Mouse (Mus musculus) neural tube, embryonic 14.5 days (tissue): ENCODE measurements around the gene Akap3. TPM values are rescaled to one million over a fixed set of nuclear protein-coding genes. Genes with fewer than 3 reads are reported as not detected.

ENCODE experiments used
- ATAC-seq: fragments of 200-750 bp; cut with Nextera tagmentation; 2 replicates; pipeline ENCODE4 v1.8.0; 2017; ENCODE audit warnings: low read depth, mild to moderate bottlenecking, moderate TSS enrichment, moderate library complexity
- H3K27ac ChIP-seq: fragments of 300-500 bp; sonication (generic); 2 replicates; pipeline ENCODE4 v1.5.1; 2014; ENCODE audit warnings: low read depth, mild to moderate bottlenecking, control low read depth, low read length, moderate library complexity, mixed read lengths
- H3K27me3 ChIP-seq: fragments of 300-500 bp; sonication (generic); 2 replicates; pipeline ENCODE4 v1.6.1; 2014; ENCODE audit warnings: low read length; ENCODE audit not compliant: control insufficient read depth, insufficient read depth
- H3K36me3 ChIP-seq: fragments of 300-500 bp; sonication (generic); 2 replicates; pipeline ENCODE4 v1.6.1; 2014; ENCODE audit warnings: low read length, mixed read lengths; ENCODE audit not compliant: control insufficient read depth, insufficient read depth
- H3K4me1 ChIP-seq: fragments of 300-500 bp; sonication (generic); 2 replicates; pipeline ENCODE4 v1.6.1; 2014; ENCODE audit warnings: low read length; ENCODE audit not compliant: control insufficient read depth, insufficient read depth
- H3K4me2 ChIP-seq: fragments of 300-500 bp; sonication (generic); 2 replicates; pipeline ENCODE4 v1.6.1; 2014; ENCODE audit warnings: mild to moderate bottlenecking, low read depth, low read length, control low read depth
- H3K4me3 ChIP-seq: fragments of 300-500 bp; sonication (generic); 2 replicates; pipeline ENCODE4 v1.5.1; 2014; ENCODE audit warnings: low read depth, low read length, control low read depth, mixed read lengths
- H3K9ac ChIP-seq: fragments of 300-500 bp; sonication (generic); replicated peaks from 2 replicates; pipeline ENCODE4 v1.6.1; 2014; ENCODE audit warnings: low read depth, mild to moderate bottlenecking, control low read depth, low read length, mixed read lengths
- H3K9me3 ChIP-seq: fragments of 300-500 bp; sonication (generic); 2 replicates; pipeline ENCODE4 v1.6.1; 2016; ENCODE audit warnings: low read length; ENCODE audit not compliant: control insufficient read depth
- WGBS: fragments of 180-500 bp; shearing (Covaris S2); extraction: QIAGEN DNeasy Blood & Tissue Kit; methylation state at CpG from one replicate; pipeline ENCODE4 v1.1.7; 2014; 5-methylcytosine and 5-hydroxymethylcytosine counted together
- polyA plus RNA-seq: library from polyadenylated mRNA; unstranded; fragments of >200 nt; fragmentation: Nextera tagmentation; extraction: Ambion mirVana; gene quantifications from 2 replicates; pipeline ENCODE4 v1.2.1, GENCODE M21; 2014

The Akap3 gene
- polyA plus RNA-seq, 1 experiment from 2014 or later = 0.27 TPM

DNA sequence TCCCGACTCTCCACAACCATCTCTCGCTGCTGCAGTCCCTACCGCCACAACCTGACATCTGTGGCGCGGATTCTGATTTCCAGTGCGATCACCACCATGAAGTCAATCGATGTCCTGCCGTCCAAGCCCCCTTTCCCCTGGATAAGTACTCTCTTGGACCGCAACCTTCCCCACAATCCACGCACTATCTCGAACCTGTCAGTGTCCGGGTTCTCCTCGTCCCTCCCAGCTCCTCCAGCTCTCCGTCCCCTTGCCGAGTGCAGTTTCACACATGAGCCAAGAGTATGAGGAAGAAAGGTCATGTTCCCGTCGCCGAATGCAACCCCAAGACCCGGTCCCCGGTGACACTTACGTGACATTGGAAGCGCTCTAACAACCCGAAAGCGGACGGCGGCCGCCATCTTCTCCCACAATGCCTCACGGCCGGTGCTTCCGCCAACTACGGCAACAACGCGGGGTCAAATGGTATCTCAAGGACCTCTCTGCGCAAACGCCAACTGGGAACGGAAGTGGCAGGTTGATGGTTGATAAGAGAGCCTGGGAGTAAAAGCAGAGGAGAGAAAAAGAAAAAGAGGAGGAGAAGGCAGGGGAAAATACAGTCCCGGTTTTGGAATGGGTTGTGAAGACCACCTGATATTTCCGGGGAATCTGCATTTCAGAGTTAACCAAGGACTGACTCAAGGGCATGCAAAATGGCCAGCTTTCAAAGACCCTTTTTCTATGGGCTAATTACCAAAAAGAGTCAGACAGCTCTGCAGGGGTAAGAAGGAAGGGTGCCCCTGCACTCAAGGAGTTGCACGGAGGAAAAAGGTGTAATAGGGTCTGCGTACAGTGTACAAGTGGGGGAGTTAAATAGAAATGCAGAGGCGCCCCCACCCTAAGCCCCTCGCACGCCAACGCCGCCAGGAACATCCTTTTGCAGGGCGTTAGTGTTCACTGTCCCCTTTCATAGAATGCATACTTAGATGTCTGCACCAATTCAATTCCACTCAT is 3.9 kb upstream of the Akap3 start, which contains the start of gene Ndufa9:
Gene Ndufa9, minus strand, starts transcription at position 425 of the 993 bp plus-strand sequence.
- Histone ChIP-seq H3K4me2 (peak within 1 kb of the TSS; percentile 79), H3K27ac (peak within 1 kb of the TSS; percentile 60), H3K4me1 (peaks cover 10% of the 10 kb centered on the region), H3K4me3 (peak within 1 kb of the TSS; percentile 83), H3K9me3 (no peaks in the 10 kb centered on the region), H3K36me3 (peaks cover 4% of the 10 kb centered on the region; the same call in 1 of the 2 replicates), H3K9ac (peak within 1 kb of the TSS; percentile 81), H3K27me3 (no peaks in the 10 kb centered on the region)
- WGBS = 6% methylated on average over 46 of the region's 46 CpGs
- ATAC-seq = peak; percentile 92

DNA sequence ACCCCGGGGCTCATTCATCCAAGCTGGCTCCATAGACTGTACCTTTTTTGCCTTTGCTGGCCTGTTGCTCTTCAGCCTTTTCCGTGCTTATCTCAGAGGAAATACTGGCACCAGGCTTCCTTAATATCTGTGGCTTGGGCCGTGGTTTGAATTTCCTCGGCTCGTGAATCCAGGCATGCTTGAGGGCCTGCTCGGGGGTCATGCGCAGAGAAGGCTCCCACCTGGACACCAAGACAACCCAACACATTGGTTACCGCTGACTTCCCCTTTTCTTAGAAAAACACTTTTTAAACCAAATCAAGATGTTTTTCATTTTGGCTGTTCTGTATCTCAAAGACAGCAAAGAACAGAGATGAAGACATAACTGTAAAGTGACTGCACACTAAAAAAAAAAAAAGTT is 24.2 kb downstream of the Akap3 start:
- H3K9ac ChIP-seq = no peak overlapping the region
- no peak overlapping the region for H3K4me3 ChIP-seq
- no peaks in the 10 kb centered on the region for H3K36me3 ChIP-seq

DNA sequence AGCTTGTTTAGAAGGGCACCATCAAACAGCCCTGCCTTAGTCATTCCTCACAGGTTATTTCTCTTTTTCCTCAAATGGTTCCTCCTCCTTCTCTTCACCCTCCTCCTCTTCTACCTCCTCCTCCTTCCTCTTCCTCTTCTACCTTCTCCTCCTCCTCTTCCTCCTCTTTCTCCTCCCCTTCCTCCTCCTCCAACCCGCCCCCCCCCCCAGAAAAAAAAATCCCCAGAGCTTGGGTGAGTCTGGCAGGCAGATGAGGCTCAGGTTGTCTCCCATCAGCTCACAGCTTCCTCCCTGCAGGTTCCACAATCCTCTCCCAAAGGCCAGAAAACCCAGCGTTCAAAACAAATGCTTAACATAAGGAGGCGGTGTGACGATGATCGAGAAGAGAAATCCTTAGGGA is 54.5 kb downstream of the Akap3 start:
- Histone ChIP-seq H3K9me3 (no peaks in the 10 kb centered on the region), H3K27ac (no peak overlapping the region), H3K4me2 (no peak overlapping the region), H3K4me3 (no peak overlapping the region), H3K4me1 (no peaks in the 10 kb centered on the region), H3K27me3 (no peaks in the 10 kb centered on the region), H3K9ac (no peak overlapping the region), H3K36me3 (no peaks in the 10 kb centered on the region)
- WGBS = 76% methylated on average over 4 of the region's 5 CpGs
- ATAC-seq = no peak

More for the DNA sequence above, 24.2 kb downstream of the Akap3 start:
- Histone ChIP-seq H3K4me1 (no peaks in the 10 kb centered on the region), H3K27me3 (no peaks in the 10 kb centered on the region), H3K4me2 (no peak overlapping the region), H3K27ac (no peak overlapping the region), H3K9me3 (no peaks in the 10 kb centered on the region)
- no peak for ATAC-seq
- 91% methylated on average over 8 of the region's 8 CpGs for WGBS

DNA sequence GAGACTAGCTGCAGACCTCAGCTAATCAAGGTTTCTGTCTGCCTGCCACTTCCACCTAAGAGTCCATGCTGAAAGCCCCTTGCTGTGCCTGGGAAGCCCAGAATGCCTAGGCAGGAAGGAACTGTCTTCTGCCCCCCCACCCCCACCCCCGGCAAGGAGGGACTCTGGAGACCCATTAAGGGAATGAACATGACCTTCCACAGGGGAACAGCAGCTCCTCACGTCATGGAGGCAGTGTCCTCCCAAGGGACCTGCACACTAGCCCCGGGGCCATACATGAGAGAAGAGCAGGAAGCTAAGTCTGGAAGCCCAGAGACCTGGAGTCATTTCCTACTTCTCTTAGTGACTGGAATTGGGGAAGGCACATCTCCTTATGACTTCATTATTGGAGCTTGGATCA is 55.0 kb downstream of the Akap3 start:
- no peak for ATAC-seq
- no peak overlapping the region for H3K4me2 ChIP-seq
- H3K27me3 ChIP-seq = no peaks in the 10 kb centered on the region
- H3K4me3 ChIP-seq = no peak overlapping the region
- H3K9ac ChIP-seq = no peak overlapping the region
- H3K27ac ChIP-seq = no peak overlapping the region
- WGBS = 56% methylated on average over 3 of the region's 3 CpGs
- no peaks in the 10 kb centered on the region for H3K36me3 ChIP-seq
- H3K9me3 ChIP-seq = no peaks in the 10 kb centered on the region
- H3K4me1 ChIP-seq = no peaks in the 10 kb centered on the region

DNA sequence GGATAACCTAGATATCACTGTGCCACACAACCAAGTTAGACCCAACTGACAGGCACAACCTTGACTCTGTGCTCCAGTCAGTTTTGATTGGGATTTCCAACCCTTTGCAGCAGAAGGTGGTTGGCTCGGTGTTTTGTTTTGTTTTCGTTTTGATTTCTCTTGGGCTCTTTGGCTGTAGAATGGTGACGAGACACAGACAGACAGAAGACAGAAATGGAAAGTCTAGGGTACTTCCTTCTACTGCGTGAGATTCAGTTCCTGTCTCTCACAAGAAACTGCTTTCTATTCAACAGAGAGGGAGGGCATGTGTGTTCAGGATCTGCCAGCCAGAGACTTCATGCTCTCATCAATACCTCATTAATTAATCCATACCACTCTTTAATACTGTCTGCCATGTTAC is 57.8 kb downstream of the Akap3 start:
- Histone ChIP-seq H3K9ac (no peak overlapping the region), H3K27me3 (no peaks in the 10 kb centered on the region), H3K4me1 (no peaks in the 10 kb centered on the region), H3K4me3 (no peak overlapping the region), H3K4me2 (no peak overlapping the region), H3K27ac (no peak overlapping the region), H3K36me3 (no peaks in the 10 kb centered on the region), H3K9me3 (no peaks in the 10 kb centered on the region)
- no peak for ATAC-seq
- WGBS = 79% methylated on average over 4 of the region's 4 CpGs

DNA sequence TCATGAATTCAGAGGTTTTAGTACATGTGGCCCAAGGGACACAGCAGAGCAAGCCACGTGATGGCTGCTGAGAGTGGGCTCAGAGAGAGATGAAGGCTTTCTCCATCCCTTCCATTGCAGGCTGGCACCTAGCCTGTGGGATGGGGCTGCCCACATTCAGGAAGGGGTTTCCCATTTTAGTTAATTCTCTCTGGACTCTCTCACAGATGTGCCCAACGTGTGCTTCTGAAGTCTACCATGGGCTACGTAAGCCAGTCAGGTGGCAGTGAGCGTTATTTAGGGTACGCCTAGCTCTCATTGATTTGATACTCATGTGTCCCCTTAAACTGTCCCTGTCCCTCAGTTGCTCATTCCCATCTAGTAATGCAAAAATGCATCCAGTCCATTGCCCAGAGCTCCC is 62.0 kb downstream of the Akap3 start:
- no peaks in the 10 kb centered on the region for H3K4me1 ChIP-seq
- H3K36me3 ChIP-seq = no peaks in the 10 kb centered on the region
- ATAC-seq = no peak
- WGBS = 84% methylated on average over 5 of the region's 5 CpGs
- no peaks in the 10 kb centered on the region for H3K9me3 ChIP-seq
- H3K4me3 ChIP-seq = no peak overlapping the region
- H3K27me3 ChIP-seq = no peaks in the 10 kb centered on the region
- H3K4me2 ChIP-seq = no peak overlapping the region
- H3K27ac ChIP-seq = no peak overlapping the region
- H3K9ac ChIP-seq = no peak overlapping the region

DNA sequence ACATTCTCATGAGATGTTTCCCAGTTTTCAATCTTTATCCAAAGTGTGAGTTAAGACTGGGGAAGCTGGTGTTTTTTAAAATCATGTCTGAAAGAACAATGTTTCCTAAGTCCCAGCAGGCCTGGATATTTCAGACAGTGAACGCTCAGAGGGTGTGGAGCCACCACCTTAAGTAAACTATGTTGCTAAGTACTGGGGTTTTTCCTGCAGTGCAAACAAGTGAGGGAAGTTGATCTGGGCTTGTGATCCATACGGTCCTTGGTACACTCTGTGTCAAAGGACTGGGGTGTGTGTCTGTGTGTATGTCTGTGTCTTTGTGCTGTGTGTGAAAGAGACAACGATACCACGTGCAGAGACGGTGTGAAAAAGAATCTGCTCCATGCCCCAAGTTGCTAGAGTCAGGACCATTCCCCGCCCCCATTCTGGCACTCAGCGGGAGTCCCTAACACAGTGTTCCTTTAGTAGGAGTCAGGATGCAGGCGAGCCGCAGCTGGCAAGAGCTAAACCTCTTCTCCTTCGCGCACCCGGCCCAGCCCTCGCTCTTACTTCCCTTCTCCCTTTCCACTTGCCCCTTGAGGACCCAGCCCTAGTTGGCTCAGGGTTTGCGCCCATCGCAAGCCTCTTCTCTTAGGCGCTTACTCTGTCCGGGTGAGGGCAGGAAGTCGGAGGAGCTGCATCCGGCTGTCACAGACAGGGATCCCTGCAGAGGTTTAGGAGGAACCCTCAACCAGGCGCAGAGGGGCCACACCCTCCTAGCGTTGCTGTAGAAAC is 68.4 kb downstream of the Akap3 start, which contains the start of gene Dyrk4:
Gene Dyrk4, minus strand, starts transcription at position 729 of the 771 bp plus-strand sequence.
- WGBS = 7% methylated on average over 21 of the region's 21 CpGs
- peak within 1 kb of the TSS; percentile 35 for H3K4me2 ChIP-seq
- no peak within 1 kb of the TSS for H3K27ac ChIP-seq
- peak within 1 kb of the TSS; percentile 7; the same call in 1 of the 2 replicates for H3K4me3 ChIP-seq
- H3K36me3 ChIP-seq = no peaks in the 10 kb centered on the region
- no peaks in the 10 kb centered on the region for H3K27me3 ChIP-seq
- ATAC-seq = no peak
- no peaks in the 10 kb centered on the region for H3K4me1 ChIP-seq
- H3K9me3 ChIP-seq = no peaks in the 10 kb centered on the region
- 0 out of 2 replicates have a peak within 1 kb of the TSS, but pooled peaks have one; percentile 11 for H3K9ac ChIP-seq
